In the genomic region with DNA sequence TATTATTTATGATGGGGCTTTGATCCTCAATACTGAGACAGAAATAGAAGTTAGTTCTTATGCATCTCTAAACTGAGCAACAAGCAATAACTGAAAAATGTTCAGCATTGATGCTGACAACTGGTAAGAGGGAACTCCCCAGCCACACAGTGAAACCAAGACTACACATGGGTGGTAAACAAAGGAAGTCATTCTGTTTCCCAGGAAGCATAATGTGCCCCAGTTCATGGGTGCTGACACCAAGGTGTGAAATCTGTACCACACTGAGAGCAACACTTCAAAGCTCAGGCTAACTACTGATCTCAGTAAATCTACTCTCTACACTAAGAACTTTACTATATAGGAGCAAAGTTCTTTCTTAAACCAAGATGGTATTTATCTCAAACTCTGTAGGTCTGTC, we compare ENCODE assay signal across 20 mouse cellular contexts.
DNase-seq lines count a peak whose midpoint lies in the region; ATAC-seq lines count a peak whose summit lies in the region.
"Had no signal": no experiment of that assay in that cellular context is flagged by ENCODE, and none has a peak within 500 bp of the region (broad histone marks: within the 10 kb centered on the region; RNA-seq: fewer than 3 reads in every experiment).

No protein-coding gene starts in this region.

- ATAC-seq in CD4-positive, CD25-positive, alpha-beta regulatory T cell, adult 4 months, result peak; percentile 72
- 0 out of 2 replicates have a peak, but pooled peaks have one; percentile 42 for ATAC-seq in common myeloid progenitor, adult 5-6 weeks (replicated peaks; ENCODE audit: low read depth, poor library complexity, severe bottlenecking)
- peak; percentile 61 for ATAC-seq in megakaryocyte, adult 5-6 weeks (ENCODE audit: poor library complexity, severe bottlenecking)
- ATAC-seq in neutrophil, adult 5-6 weeks (ENCODE audit: extremely low read depth, insufficient number of reproducible peaks, low FRiP score, poor library complexity, severe bottlenecking), result 0 out of 2 replicates have a peak, but pooled peaks have one; percentile 19
- ATAC-seq: forebrain, embryonic 16.5 days had no signal

- H3K4me1 ChIP-seq in forebrain, embryonic 10.5 days, result no peaks in the 10 kb centered on the region
- H3K4me1 ChIP-seq: embryonic facial prominence, embryonic 12.5 days; forebrain, embryonic 12.5 days; heart, embryonic 15.5 days; hindbrain, embryonic 10.5 days had no signal

- no peak overlapping the region for H3K4me3 ChIP-seq in forebrain, embryonic 10.5 days
- H3K4me3 ChIP-seq: embryonic facial prominence, embryonic 12.5 days; forebrain, embryonic 12.5 days; heart, adult 2 months; heart, embryonic 15.5 days; hindbrain, embryonic 10.5 days had no signal

- H3K27me3 ChIP-seq in forebrain, embryonic 10.5 days (ENCODE audit: poor library complexity, severe bottlenecking), result no peaks in the 10 kb centered on the region
- H3K27me3 ChIP-seq: embryonic facial prominence, embryonic 12.5 days; forebrain, embryonic 12.5 days; heart, embryonic 15.5 days had no signal

- no peak overlapping the region for H3K27ac ChIP-seq in forebrain, embryonic 10.5 days
- H3K27ac ChIP-seq: embryonic facial prominence, embryonic 12.5 days; forebrain, embryonic 12.5 days; heart, adult 2 months; heart, embryonic 15.5 days; hindbrain, embryonic 10.5 days; hindbrain, embryonic 14.5 days had no signal

- H3K9me3 ChIP-seq in forebrain, embryonic 10.5 days, result no peaks in the 10 kb centered on the region
- H3K9me3 ChIP-seq: embryonic facial prominence, embryonic 12.5 days; forebrain, embryonic 12.5 days; heart, embryonic 15.5 days; hindbrain, embryonic 10.5 days had no signal

- no peak for DNase-seq in thymus, postnatal 10 days (ENCODE audit: low spot score in 2 of 2)
- DNase-seq in forebrain, embryonic 10.5 days (ENCODE audit: extremely low spot score, low spot score), result no peak
- DNase-seq in right cerebral cortex, postnatal 36 days (ENCODE audit: low spot score in 2 of 2), result no peak
- DNase-seq in heart, postnatal 10 days, result no peak
- DNase-seq: adrenal gland, postnatal 10 days; cerebellum, adult 11 months; cerebellum, adult 8-10 months; cerebellum, postnatal 14 days; gastrocnemius, postnatal 10 days; heart, adult 2 months had no signal

- intact Hi-C loops in heart, postnatal 10 days (cut with DNase I), result no loop called here

- H3K36me3 ChIP-seq in forebrain, embryonic 10.5 days (replicated peaks), result no peaks in the 10 kb centered on the region
- H3K36me3 ChIP-seq: embryonic facial prominence, embryonic 12.5 days; forebrain, embryonic 12.5 days; heart, embryonic 15.5 days; hindbrain, embryonic 10.5 days had no signal

Comparison
In these comparisons a context has a peak if more than half of its experiments do, and no peak if none do; other contexts are left out.
1. ATAC-seq: peak in every context shown above with its lines; median percentile 72 in CD4-positive, CD25-positive, alpha-beta regulatory T cell, adult 4 months; 61 in megakaryocyte, adult 5-6 weeks; 42 in common myeloid progenitor, adult 5-6 weeks; 19 in neutrophil, adult 5-6 weeks.